Mouse (Mus musculus) embryonic facial prominence, embryonic 11.5 days (tissue): ENCODE data around the gene E130308A19Rik. TPM values are rescaled to one million over a fixed set of nuclear protein-coding genes. Genes with fewer than 3 reads are reported as not detected.

Source experiments
- ATAC-seq: fragments of 200-750 bp; cut with Nextera tagmentation; replicated peaks from 2 replicates; pipeline ENCODE4 v1.8.0; 2017; ENCODE audit warnings: low read depth; ENCODE audit not compliant: insufficient number of reproducible peaks, low FRiP score, low TSS enrichment
- DNase-seq: peaks from one replicate; pipeline ENCODE4 v3.0.0-alpha.2; 2015; ENCODE audit warnings: low spot score
- H3K27ac ChIP-seq: fragments of 300-500 bp; sonication (generic); replicated peaks from 2 replicates; pipeline ENCODE4 v1.5.1; 2014; ENCODE audit warnings: mild to moderate bottlenecking, low read depth, low read length, control low read depth
- H3K27me3 ChIP-seq: fragments of 300-500 bp; sonication (generic); 2 replicates; pipeline ENCODE4 v1.6.1; 2014; ENCODE audit warnings: mild to moderate bottlenecking, low read length, moderate library complexity, mixed read lengths; ENCODE audit not compliant: control insufficient read depth, insufficient read depth
- H3K36me3 ChIP-seq: fragments of 300-500 bp; sonication (generic); replicated peaks from 2 replicates; pipeline ENCODE4 v1.6.1; 2014; ENCODE audit warnings: low read depth, mild to moderate bottlenecking, low read length, moderate library complexity, mixed read lengths; ENCODE audit not compliant: control insufficient read depth, insufficient read depth
- H3K4me1 ChIP-seq: fragments of 300-500 bp; sonication (generic); 2 replicates; pipeline ENCODE4 v1.6.1; 2014; ENCODE audit warnings: low read length, mixed read lengths; ENCODE audit not compliant: control insufficient read depth, insufficient read depth
- H3K4me2 ChIP-seq: fragments of 300-500 bp; sonication (generic); 2 replicates; pipeline ENCODE4 v1.6.1; 2014; ENCODE audit warnings: low read depth, mild to moderate bottlenecking, control low read depth, low read length, moderate library complexity
- H3K4me3 ChIP-seq: fragments of 300-500 bp; sonication (generic); 2 replicates; pipeline ENCODE4 v1.5.1; 2014; ENCODE audit warnings: low read depth, low read length, control low read depth
- H3K9ac ChIP-seq: fragments of 300-500 bp; sonication (generic); replicated peaks from 2 replicates; pipeline ENCODE4 v1.6.1; 2014; ENCODE audit warnings: mild to moderate bottlenecking, control low read depth, low read length
- H3K9me3 ChIP-seq: fragments of 300-500 bp; sonication (generic); replicated peaks from 2 replicates; pipeline ENCODE4 v1.6.1; 2016; ENCODE audit warnings: mild to moderate bottlenecking, low read length, inconsistent platforms, mixed read lengths; ENCODE audit not compliant: control insufficient read depth
- WGBS: fragments of 180-500 bp; shearing (Covaris S2); extraction: QIAGEN DNeasy Blood & Tissue Kit; methylation state at CpG from one replicate; pipeline ENCODE4 v1.1.7; 2014; 5-methylcytosine and 5-hydroxymethylcytosine counted together
- polyA plus RNA-seq: library from polyadenylated mRNA; unstranded; fragments of >200 nt; fragmentation: Nextera tagmentation; extraction: Ambion mirVana; gene quantifications from 2 replicates; pipeline ENCODE4 v1.2.1, GENCODE M21; 2014

Gene E130308A19Rik
- polyA plus RNA-seq, 1 experiment from 2014 or later, result 30.5 TPM

- H3K4me2 ChIP-seq, result no peak overlapping the region
- no peaks in the 10 kb centered on the region for H3K4me1 ChIP-seq
- no peak overlapping the region for H3K27ac ChIP-seq
- 83% methylated on average over 3 of the region's 3 CpGs for WGBS
- H3K27me3 ChIP-seq, result no peaks in the 10 kb centered on the region
- no peak for ATAC-seq
- H3K9ac ChIP-seq, result no peak overlapping the region
- no peaks in the 10 kb centered on the region for H3K9me3 ChIP-seq
- no peaks in the 10 kb centered on the region for H3K36me3 ChIP-seq
- no peak for DNase-seq
- no peak overlapping the region for H3K4me3 ChIP-seq
Observed at GRCm38 (mm10) chr4:59696846-59697245, 70.8 kb downstream of the E130308A19Rik start.

- ATAC-seq, result no peak
- H3K9ac ChIP-seq, result no peak overlapping the region
Observed at GRCm38 (mm10) chr4:59697869-59698268, 71.9 kb downstream of the E130308A19Rik start.

GRCm38 (mm10) chr4:59699014-59699792 is 73.2 kb downstream of the E130308A19Rik start:
- no peak for DNase-seq
- no peak overlapping the region for H3K4me2 ChIP-seq
- no peaks in the 10 kb centered on the region for H3K4me1 ChIP-seq
- H3K36me3 ChIP-seq, result no peaks in the 10 kb centered on the region
- H3K27ac ChIP-seq, result no peak overlapping the region
- no peak overlapping the region for H3K9ac ChIP-seq
- WGBS, result 92% methylated on average over 4 of the region's 4 CpGs
- H3K9me3 ChIP-seq, result no peaks in the 10 kb centered on the region
- no peak overlapping the region for H3K4me3 ChIP-seq
- no peaks in the 10 kb centered on the region for H3K27me3 ChIP-seq
- no peak for ATAC-seq

More at GRCm38 (mm10) chr4:59697869-59698268, 71.9 kb downstream of the E130308A19Rik start:
- no peak for DNase-seq
- Histone ChIP-seq H3K9me3 (no peaks in the 10 kb centered on the region), H3K36me3 (no peaks in the 10 kb centered on the region), H3K4me2 (no peak overlapping the region), H3K27me3 (no peaks in the 10 kb centered on the region), H3K27ac (no peak overlapping the region), H3K4me3 (no peak overlapping the region), H3K4me1 (no peaks in the 10 kb centered on the region)
- WGBS, result 67% methylated on average over 3 of the region's 3 CpGs

- Histone ChIP-seq H3K9me3 (no peaks in the 10 kb centered on the region), H3K27me3 (no peaks in the 10 kb centered on the region), H3K36me3 (no peaks in the 10 kb centered on the region), H3K4me1 (no peaks in the 10 kb centered on the region), H3K4me2 (no peak overlapping the region), H3K4me3 (no peak overlapping the region), H3K27ac (no peak overlapping the region), H3K9ac (no peak overlapping the region)
- DNase-seq (no peak), ATAC-seq (no peak)
- WGBS, result 94% methylated on average over 5 of the region's 5 CpGs
Observed at GRCm38 (mm10) chr4:59709321-59709720, 83.3 kb downstream of the E130308A19Rik start.

- no peak overlapping the region for H3K4me3 ChIP-seq
- no peaks in the 10 kb centered on the region for H3K27me3 ChIP-seq
- no peaks in the 10 kb centered on the region for H3K4me1 ChIP-seq
- no peaks in the 10 kb centered on the region for H3K9me3 ChIP-seq
- DNase-seq, result no peak
- H3K36me3 ChIP-seq, result no peaks in the 10 kb centered on the region
- no peak for ATAC-seq
- H3K9ac ChIP-seq, result no peak overlapping the region
- H3K27ac ChIP-seq, result no peak overlapping the region
- no peak overlapping the region for H3K4me2 ChIP-seq
- 79% methylated on average over 8 of the region's 8 CpGs for WGBS
Observed at GRCm38 (mm10) chr4:59710736-59711389, 84.9 kb downstream of the E130308A19Rik start.

- no peaks in the 10 kb centered on the region for H3K27me3 ChIP-seq
- H3K36me3 ChIP-seq, result no peaks in the 10 kb centered on the region
- H3K4me1 ChIP-seq, result no peaks in the 10 kb centered on the region; the same call in 1 of the 2 replicates
- no peaks in the 10 kb centered on the region for H3K9me3 ChIP-seq
- no peak overlapping the region for H3K9ac ChIP-seq
- no peak overlapping the region for H3K4me3 ChIP-seq
- DNase-seq (no peak), ATAC-seq (no peak)
- H3K27ac ChIP-seq, result no peak overlapping the region
- no peak overlapping the region for H3K4me2 ChIP-seq
- 56% methylated on average over 6 of the region's 6 CpGs for WGBS
Observed at GRCm38 (mm10) chr4:59712451-59712850, 86.4 kb downstream of the E130308A19Rik start.

GRCm38 (mm10) chr4:59712955-59713354 is 86.9 kb downstream of the E130308A19Rik start:
- Histone ChIP-seq H3K4me2 (no peak overlapping the region), H3K9ac (no peak overlapping the region), H3K9me3 (no peaks in the 10 kb centered on the region), H3K36me3 (no peaks in the 10 kb centered on the region), H3K4me1 (no peaks in the 10 kb centered on the region; the same call in 1 of the 2 replicates), H3K27ac (no peak overlapping the region), H3K4me3 (no peak overlapping the region), H3K27me3 (no peaks in the 10 kb centered on the region)
- DNase-seq, result no peak
- no peak for ATAC-seq
- 50% methylated on average over 2 of the region's 2 CpGs for WGBS

- no peak for ATAC-seq
- WGBS, result 74% methylated on average over 6 of the region's 6 CpGs
- no peak overlapping the region for H3K9ac ChIP-seq
Observed at GRCm38 (mm10) chr4:59714472-59714871, 88.5 kb downstream of the E130308A19Rik start.

More at GRCm38 (mm10) chr4:59714472-59714871, 88.5 kb downstream of the E130308A19Rik start:
- no peaks in the 10 kb centered on the region for H3K9me3 ChIP-seq
- no peak overlapping the region for H3K27ac ChIP-seq
- no peaks in the 10 kb centered on the region for H3K36me3 ChIP-seq
- no peaks in the 10 kb centered on the region; the same call in 1 of the 2 replicates for H3K4me1 ChIP-seq
- no peak for DNase-seq
- no peak overlapping the region for H3K4me2 ChIP-seq
- no peaks in the 10 kb centered on the region for H3K27me3 ChIP-seq
- H3K4me3 ChIP-seq, result no peak overlapping the region
